Mouse (Mus musculus): ENCODE measurements around the gene Smoc1.

DNA sequence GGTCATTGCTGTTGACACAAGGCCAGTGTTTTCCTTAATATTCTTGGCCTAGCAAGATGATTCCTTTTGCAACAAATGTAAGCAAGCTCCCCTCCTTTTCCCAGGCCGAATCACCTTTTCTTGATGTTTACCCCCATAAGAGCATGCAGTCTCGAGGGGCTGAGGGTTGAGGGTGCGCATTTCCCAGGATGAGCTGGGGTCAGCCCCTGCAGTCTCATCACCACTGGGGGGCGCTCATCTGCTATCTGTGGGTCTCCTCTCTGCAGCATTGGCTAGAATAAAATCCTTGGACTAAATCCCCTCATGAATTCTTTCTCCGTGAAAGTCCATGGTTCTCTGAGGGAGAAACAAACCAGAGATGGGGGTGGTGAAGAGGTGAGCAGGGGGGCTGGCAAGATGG, 134.2 kb downstream of the Smoc1 start:
- TF ChIP-seq CTCF (IDR thresholded peaks at IDR 0.05) (peak; percentile 27; the same call in 1 of the 2 replicates), EP300 (IDR thresholded peaks at IDR 0.05; ENCODE audit: insufficient read depth, low read depth, low read length) (no peak), POLR2A (IDR thresholded peaks at IDR 0.05; ENCODE audit: insufficient read depth, low read depth, low read length) (no peak)
